Mouse (Mus musculus) ES-E14 (cell line): ENCODE measurements around the gene Zdhhc21. TPM values are rescaled to one million over a fixed set of nuclear protein-coding genes. Genes with fewer than 3 reads are reported as not detected.

ENCODE experiments used
- DNase-seq: peaks from one replicate; pipeline ENCODE4 v3.0.0-alpha.2; 2013; ENCODE audit warnings: low read depth, low spot score
- H3K27ac ChIP-seq: 2 replicates; pipeline ENCODE4 v1.5.1; 2012; ENCODE audit warnings: low read depth, mild to moderate bottlenecking, low read length, moderate library complexity, mixed read lengths; ENCODE audit not compliant: poor library complexity, insufficient read depth, severe bottlenecking
- H3K36me3 ChIP-seq: 2 replicates; pipeline ENCODE4 v1.6.1; 2012; ENCODE audit warnings: mild to moderate bottlenecking, low read length, moderate library complexity, mixed read lengths; ENCODE audit not compliant: control insufficient read depth, poor library complexity, insufficient read depth, severe bottlenecking
- H3K4me1 ChIP-seq, 2 experiments: fragments of 150-350 bp in 1 of 2; sonication (generic) in 1 of 2; 2 replicates each; pipeline ENCODE4 v1.6.1; 2012; ENCODE audit warnings: low read length in 2 of 2, mild to moderate bottlenecking in 1 of 2, mixed read lengths in 1 of 2; ENCODE audit not compliant: control insufficient read depth in 2 of 2, insufficient read depth in 2 of 2, poor library complexity in 1 of 2
- H3K4me3 ChIP-seq, 2 experiments: fragments of 150-350 bp in 1 of 2; sonication (generic) in 1 of 2; 2 replicates each; pipeline ENCODE4 v1.5.1; 2012; ENCODE audit warnings: low read length in 2 of 2, low read depth in 1 of 2, mild to moderate bottlenecking in 1 of 2, mixed read lengths in 1 of 2; ENCODE audit not compliant: insufficient read depth in 1 of 2, poor library complexity in 1 of 2, severe bottlenecking in 1 of 2
- H3K9ac ChIP-seq: 2 replicates; pipeline ENCODE4 v1.6.1; 2012; ENCODE audit warnings: low read depth, mild to moderate bottlenecking, low read length, mixed read lengths; ENCODE audit not compliant: poor library complexity, insufficient read depth, severe bottlenecking
- H3K9me3 ChIP-seq: fragments of 150-350 bp; sonication (generic); 2 replicates; pipeline ENCODE4 v1.6.1; 2012; ENCODE audit warnings: low read depth, mild to moderate bottlenecking, low read length; ENCODE audit not compliant: control insufficient read depth, insufficient read depth
- CHD2 ChIP-seq: IDR thresholded peaks from 2 replicates; pipeline ENCODE4 v1.6.1; 2014; ENCODE audit warnings: mild to moderate bottlenecking, low read depth, low read length, inconsistent platforms
- HCFC1 ChIP-seq: IDR thresholded peaks from 2 replicates; pipeline ENCODE4 v1.6.1; 2012; ENCODE audit warnings: low read length, inconsistent platforms, borderline replicate concordance; ENCODE audit not compliant: insufficient read depth
- MAFK ChIP-seq: IDR thresholded peaks from 2 replicates; pipeline ENCODE4 v1.6.1; 2014; ENCODE audit warnings: mild to moderate bottlenecking, low read depth, low read length, inconsistent platforms; ENCODE audit not compliant: insufficient read depth
- ZC3H11A ChIP-seq: IDR thresholded peaks from 2 replicates; pipeline ENCODE4 v1.6.1; 2012; ENCODE audit warnings: low read depth, mild to moderate bottlenecking, inconsistent platforms, low read length, borderline replicate concordance
- ZNF384 ChIP-seq: IDR thresholded peaks from 2 replicates; pipeline ENCODE4 v1.6.1; 2012; ENCODE audit warnings: low read depth, low read length, inconsistent platforms
- in situ Hi-C, 2 experiments: fragments of 600-800 bp; cut with MboI; formaldehyde crosslinking; loops; one replicate each; pipeline ENCODE4 v1.15.1; 2025; ENCODE audit warnings: low sequenced_read_pairs in 2 of 2, inconsistent platforms in 1 of 2; ENCODE audit not compliant: unreplicated experiment in 2 of 2
- total RNA-seq: library from RNA; depleted of rRNA; stranded (reverse); fragments of 300-350 nt; gene quantifications from 2 replicates; pipeline ENCODE4 v1.2.3, GENCODE M21; 2012

Gene Zdhhc21
- total RNA-seq, 1 experiment, result 17.6 TPM

DNA sequence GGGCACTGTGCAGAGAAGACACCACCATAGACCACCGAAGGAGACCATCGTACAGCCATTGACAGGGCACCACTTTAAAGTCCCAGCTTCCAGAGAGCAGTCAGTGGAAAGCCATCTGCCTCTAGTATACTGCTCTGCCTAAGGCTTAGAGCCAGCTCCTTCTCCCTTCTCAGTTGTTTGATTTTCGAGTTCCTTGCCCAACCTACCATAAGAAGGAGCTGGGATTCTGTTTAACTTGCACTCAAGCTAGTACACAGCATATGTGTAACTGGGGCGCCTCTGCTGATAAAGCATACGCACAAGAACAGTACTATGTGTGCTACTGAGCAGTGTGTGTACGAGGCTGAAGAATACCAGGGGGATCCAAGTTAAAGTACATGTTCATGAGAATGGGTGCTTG lies 19.4 kb upstream of the Zdhhc21 start:
- in situ Hi-C loops, result no loop called here
- TF ChIP-seq ZC3H11A (no peak), HCFC1 (no peak), MAFK (no peak), CHD2 (no peak), ZNF384 (no peak)

DNA sequence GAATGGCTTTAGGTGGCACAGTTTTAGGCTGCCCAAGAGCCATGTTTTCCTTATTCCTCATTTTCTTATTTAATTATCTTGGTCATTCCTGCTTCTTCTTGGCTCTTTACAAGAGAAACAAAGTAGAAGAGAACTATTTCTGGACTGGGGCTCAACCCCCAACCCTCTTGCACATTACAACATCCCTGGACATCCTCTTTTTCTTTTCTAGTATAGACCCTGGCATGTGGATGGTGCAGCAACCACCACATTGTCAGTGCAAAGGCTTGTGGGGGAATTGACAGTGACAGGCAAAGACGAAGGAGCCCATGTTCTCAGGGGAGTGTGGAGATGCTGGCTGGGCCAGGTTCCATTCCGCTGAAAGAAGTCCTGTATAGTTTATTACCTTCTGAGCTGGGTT lies 16.9 kb upstream of the Zdhhc21 start:
- no peak overlapping the region for H3K4me3 ChIP-seq
- H3K9me3 ChIP-seq, result no peaks in the 10 kb centered on the region
- no peaks in the 10 kb centered on the region for H3K4me1 ChIP-seq
- H3K27ac ChIP-seq, result no peak overlapping the region
- TF ChIP-seq ZC3H11A (no peak), HCFC1 (no peak), CHD2 (no peak), ZNF384 (no peak), MAFK (no peak)
- in situ Hi-C loops, result no loop called here
- no peak for DNase-seq
- no peaks in the 10 kb centered on the region for H3K36me3 ChIP-seq
- H3K9ac ChIP-seq, result no peak overlapping the region

More for the DNA sequence above, 19.4 kb upstream of the Zdhhc21 start:
- no peaks in the 10 kb centered on the region for H3K36me3 ChIP-seq
- no peaks in the 10 kb centered on the region for H3K9me3 ChIP-seq
- DNase-seq, result no peak
- H3K27ac ChIP-seq, result no peak overlapping the region
- H3K4me1 ChIP-seq, result no peaks in the 10 kb centered on the region
- no peak overlapping the region for H3K4me3 ChIP-seq
- H3K9ac ChIP-seq, result no peak overlapping the region

DNA sequence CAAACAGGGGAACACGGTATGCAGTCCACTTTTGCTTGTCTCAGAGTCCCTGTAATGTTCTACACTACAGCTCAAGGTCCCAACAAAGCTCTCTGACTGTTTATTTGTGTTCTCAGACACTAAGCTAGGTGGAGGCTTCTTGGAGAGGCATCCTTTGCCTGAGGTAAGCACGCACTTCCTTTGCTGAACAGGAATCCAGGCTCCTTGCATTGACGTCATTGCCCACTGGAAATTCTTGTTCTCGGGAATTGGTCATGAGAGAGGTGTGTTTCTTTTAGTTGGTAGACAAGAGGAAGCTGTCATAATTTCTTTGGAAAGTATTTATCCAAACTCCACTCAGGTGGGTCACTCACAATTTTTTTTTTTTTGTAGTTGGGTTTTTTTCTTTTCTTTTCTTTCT lies 15.8 kb upstream of the Zdhhc21 start:
- no peaks in the 10 kb centered on the region for H3K36me3 ChIP-seq
- no peak overlapping the region for H3K27ac ChIP-seq
- no peaks in the 10 kb centered on the region for H3K4me1 ChIP-seq
- no peak overlapping the region for H3K9ac ChIP-seq
- TF ChIP-seq ZC3H11A (no peak), MAFK (no peak), ZNF384 (no peak), HCFC1 (no peak), CHD2 (no peak)
- DNase-seq, result no peak
- no peaks in the 10 kb centered on the region for H3K9me3 ChIP-seq
- H3K4me3 ChIP-seq, result no peak overlapping the region
- in situ Hi-C loops, result no loop called here

DNA sequence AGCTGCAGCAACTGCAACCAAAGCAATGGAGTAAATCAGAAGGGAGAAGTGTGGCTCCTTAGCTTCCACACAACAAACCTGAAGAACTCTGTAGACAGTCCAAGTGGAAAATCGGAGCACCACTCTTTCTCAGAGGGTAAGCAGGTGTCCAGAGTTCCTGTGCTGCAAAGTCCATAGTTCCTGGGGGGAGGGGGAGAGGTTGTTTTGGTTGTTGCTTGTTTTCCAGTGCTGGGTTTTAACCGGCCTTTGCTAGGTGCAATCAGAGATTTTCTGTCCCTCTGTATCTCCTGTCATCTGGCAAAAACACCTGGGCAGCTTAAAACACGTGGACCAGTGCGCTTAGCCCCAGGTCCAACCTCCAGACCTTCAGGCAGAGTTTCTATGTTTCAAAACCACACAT lies 15.0 kb upstream of the Zdhhc21 start:
- no peak overlapping the region for H3K4me3 ChIP-seq
- no peak for TF ChIP-seq MAFK
- TF ChIP-seq CHD2, result no peak
- no peak for TF ChIP-seq ZNF384
- no peak for TF ChIP-seq HCFC1
- no peak for TF ChIP-seq ZC3H11A

DNA sequence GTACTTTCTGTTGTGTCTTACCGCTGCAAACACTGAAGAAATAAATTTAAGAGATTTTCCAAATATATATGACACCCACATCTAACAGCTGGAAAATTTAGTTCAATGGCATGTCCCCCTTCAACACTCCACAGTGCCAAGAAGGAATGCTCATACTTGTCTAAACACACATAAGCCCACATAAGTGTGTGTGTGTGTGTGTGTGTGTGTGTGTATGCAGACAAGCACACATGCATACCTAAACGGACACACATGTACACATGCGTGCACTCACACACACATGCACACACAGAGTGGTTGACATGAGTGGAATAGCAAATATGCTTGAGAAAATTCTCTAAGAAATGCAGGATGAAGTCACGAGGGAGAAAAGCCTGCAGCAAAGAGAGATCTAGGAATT lies 12.8 kb upstream of the Zdhhc21 start:
- no peaks in the 10 kb centered on the region for H3K9me3 ChIP-seq
- no peak overlapping the region for H3K4me3 ChIP-seq
- H3K36me3 ChIP-seq, result no peaks in the 10 kb centered on the region
- no peak overlapping the region for H3K9ac ChIP-seq
- H3K4me1 ChIP-seq, result no peaks in the 10 kb centered on the region
- in situ Hi-C loops, result no loop called here
- no peak for TF ChIP-seq ZNF384
- no peak for DNase-seq
- no peak overlapping the region for H3K27ac ChIP-seq

More for the DNA sequence above, 15.0 kb upstream of the Zdhhc21 start:
- H3K36me3 ChIP-seq, result no peaks in the 10 kb centered on the region
- in situ Hi-C loops, result no loop called here
- H3K27ac ChIP-seq, result no peak overlapping the region
- DNase-seq, result no peak
- H3K9me3 ChIP-seq, result no peaks in the 10 kb centered on the region
- H3K4me1 ChIP-seq, result no peaks in the 10 kb centered on the region
- no peak overlapping the region for H3K9ac ChIP-seq
